Mouse (Mus musculus): ENCODE measurements around the gene Tppp2.

Gene Tppp2

DNA sequence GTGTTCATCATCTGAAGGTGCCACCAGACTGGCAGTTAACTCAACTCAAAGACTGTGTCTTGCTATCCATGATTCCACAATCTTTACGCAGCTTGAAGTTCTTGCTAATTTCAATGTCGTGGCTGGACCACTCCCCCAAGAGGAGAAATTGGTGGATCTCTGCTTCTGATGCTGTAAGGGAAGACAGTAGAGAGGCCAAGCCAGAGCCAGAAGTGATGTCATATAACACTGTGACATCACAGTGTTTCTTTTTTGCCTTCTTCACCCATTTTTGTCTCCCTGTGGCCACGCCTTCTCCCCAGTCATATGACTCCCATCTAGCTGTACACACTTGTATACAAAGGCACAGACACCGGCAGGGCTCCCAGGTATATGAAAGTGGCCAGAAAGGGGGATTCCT, at the start of gene Tppp2:
Tppp2 (plus strand) TSS at position 301 of the 400 bp plus-strand sequence.
- no peak for DNase-seq (ENCODE audit: low spot score)

DNA sequence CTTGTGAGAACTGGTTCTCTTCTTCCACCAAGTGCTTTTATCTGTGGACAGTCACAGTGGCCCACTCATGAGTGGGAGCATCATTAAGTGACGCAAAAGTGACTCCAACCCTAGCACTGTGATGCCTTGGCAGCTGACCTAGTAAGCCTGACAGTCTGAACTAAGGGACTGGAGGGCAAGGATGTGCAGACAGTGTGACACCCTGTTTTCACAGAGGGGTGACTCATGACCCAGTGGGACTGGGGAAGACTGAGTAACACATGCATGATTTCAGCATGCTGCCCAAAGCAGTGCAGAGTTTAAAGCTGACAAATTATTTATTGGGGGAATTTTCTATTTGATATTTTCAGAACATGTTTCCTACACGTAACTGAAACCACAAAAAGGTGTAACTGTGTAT, 47.5 kb upstream of the Tppp2 start:
- no peak for DNase-seq (ENCODE audit: low spot score)

DNA sequence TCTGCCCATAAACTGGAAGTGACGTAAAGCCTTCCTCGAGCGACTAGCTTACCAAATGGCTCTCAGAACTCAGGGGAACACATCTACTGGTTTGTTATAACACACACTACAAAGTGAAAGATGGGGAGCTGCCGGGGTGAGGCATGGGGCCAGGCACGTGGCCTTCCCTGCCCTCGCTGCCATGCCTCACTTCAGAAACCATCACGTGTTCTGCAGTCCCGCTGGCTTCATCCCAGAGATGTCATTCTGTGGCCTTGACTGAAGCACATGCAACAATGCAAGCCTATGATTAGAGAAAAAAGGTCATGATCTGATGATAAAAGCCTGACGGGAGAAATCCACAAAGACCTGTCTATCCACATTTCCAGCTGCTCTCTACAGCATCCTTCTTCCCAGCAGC, 46.5 kb upstream of the Tppp2 start:
- DNase-seq (ENCODE audit: low spot score), result peak; percentile 15

DNA sequence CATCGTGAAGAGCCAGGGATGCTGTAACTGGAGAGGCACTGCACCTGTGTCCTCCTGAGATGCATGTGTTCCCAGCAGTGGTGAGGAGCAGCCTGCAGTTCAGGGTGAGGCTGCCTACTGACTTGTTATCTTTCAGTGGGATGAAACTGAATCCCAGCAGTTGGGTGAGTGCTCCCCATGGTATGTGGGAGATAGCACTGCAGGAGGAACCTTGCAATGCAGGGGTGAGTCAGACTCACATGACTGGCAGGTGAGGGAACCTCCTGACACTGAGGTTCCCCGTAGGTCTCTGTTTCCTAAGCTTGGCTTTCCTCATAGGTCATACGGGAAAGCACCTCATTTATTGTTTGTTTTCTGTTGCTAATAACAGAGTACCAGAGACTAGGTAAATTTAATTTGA, 40.7 kb upstream of the Tppp2 start:
- no peak for DNase-seq (ENCODE audit: low spot score)

DNA sequence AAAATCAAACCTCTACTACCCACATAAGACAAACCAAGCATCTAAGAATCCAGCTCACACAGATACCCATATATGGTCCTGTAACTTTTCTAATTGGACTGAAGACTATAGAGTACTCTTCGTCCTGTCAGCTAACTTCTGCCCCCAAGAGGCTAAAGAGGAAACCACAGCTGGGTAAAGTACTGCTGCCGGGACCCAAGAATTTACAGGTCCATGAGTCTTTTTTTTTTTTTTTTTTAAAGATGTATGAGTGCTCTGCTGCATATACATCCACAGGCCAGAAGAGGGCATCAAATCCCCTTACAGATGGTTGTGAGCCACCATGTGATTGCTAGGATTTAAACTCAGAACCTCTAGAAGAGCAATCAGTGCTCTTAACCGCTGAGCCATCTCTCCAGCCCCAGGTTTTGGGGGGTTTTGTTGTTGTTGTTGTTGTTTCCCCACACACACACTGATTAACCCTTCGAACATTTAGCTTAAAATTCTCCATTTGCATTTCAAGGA, 34.6 kb upstream of the Tppp2 start:
- DNase-seq (ENCODE audit: low spot score), result peak; percentile 55

DNA sequence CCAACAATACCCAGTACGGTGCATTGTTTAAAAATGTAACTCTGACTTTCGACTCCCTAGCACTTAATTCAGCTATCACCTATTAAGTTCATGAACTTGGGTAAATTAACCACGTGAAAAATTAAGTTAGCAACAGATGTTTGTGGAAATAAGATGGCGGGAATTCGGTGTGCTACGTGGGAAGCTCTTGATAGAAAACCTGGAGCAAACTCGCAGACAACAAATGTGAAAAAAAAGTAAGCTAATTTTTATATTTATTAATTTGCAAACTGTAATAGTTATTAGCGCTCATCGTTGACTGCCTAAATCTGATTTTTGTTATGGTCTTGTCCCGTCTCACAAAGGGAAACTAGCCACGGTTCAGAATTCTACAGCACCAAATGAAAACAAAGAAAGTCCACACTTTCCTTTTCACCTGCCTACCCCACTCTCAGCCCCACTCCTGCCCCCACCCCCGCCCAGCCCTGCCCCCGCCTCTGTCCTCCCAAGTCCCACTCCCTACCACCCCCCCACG, 34.1 kb upstream of the Tppp2 start:
- DNase-seq (ENCODE audit: low spot score), result no peak

DNA sequence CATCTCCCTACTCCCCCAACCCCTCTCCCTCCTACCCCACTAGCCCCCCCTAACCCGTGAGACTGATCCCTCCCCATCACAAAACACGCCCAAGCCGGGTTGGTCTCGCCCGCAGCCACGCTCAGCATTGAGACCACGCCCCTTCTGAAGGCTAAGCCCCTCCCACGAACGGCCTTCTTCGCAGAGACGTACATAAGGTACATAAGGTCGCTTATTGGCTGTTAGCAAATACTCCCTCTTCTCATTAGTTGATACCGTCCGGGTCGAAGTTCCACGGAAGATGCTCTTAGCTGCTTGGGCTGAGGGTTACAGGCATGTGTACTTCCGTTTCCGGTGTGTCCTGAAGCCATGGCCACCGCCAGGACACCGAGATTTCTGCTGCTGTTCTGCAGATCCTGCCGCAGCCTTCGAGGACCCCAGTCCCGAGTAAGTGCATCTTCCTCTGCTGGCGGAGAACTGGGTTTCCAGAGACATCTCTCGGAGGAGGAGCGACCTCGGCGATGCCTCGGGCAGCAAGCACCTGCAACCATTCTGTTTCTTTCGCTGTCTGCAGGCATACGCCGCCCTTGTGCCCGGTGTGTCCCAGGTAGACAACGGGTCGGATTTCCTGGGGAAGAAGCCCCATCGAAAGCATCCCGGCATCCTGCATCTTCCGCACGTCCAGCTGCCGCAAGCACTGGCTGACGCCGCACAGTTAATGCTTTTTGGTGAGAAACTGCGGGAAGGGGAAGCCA, 33.5 kb upstream of the Tppp2 start, which contains the start of gene Mettl17:
Mettl17 (plus strand) TSS at position 245 of the 734 bp plus-strand sequence.
- DNase-seq (ENCODE audit: low spot score), result peak; percentile 91

DNA sequence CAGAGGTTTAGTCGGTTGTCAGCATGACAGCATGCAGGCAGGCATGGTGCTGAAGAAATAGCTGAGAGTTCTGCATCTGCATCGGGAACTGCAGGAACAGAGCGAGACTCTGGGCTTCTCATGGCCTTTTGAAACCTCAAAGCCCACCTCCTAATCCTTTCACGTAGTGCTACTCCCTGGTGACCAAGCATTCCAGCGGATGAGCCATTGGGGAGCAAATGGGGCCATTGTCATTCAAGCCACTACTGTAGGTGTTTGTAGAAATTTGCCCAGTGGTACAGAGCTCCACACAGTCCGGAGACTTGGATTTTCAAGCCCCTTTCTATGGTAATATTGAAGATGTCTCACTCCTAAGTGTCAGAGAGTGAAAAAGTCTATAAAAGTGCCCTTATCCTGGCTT, 32.2 kb upstream of the Tppp2 start:
- DNase-seq (ENCODE audit: low spot score), result no peak

DNA sequence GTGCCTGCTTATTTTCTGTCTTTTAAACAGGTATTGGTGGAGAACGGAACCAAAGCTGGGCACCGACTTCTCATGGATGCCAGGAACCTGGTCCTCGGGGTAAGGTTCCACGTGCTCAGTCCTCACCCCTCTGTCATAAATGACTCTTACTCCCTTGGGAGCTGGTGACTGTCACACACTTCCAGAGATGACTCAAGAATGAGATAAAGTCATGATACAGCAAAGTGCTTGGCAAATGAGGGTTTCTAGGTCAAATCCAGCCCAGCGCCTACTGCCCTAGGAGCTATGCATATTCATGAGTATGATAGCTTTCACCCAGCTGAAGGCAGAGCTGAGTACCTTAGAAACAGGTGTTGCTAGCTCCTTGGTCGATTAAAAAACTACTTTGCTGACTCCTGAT, 28.4 kb upstream of the Tppp2 start:
- no peak for DNase-seq (ENCODE audit: low spot score)

DNA sequence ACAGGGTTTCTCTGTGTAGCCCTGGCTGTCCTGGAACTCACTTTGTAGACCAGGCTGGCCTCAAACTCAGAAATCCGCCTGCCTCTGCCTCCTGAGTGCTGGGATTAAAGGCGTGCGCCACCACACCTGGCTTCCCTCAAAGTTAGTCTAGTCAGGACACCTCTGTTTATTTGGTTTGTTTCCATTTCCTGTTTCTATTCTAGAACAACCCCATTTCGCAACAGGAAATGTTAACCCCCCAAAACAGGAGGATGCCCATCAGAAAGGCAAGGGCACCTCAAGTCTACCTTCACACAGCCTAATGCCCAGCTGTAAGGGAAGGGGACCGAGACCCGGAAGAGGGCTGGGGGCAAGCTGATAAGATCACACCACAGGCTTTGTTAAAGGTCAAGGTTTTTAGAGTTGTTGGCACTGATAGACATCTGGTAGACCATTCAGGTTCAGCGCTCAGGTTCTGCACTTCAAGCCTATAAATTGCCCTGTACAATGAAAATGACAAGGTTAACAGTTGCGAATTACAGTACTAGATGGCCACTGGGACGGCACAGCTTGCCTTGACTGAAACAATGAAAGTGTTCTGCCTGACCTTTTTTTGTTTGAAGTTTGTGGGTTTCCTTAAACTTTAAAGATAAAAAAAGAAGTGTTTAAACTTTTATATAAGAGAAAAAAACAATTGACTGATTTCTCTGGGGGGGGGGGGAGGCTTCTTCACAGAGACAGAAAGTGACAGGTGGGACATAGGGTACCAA, 25.9 kb upstream of the Tppp2 start, which contains the start of gene Slc39a2:
Slc39a2 (plus strand) TSS at position 699 of the 749 bp plus-strand sequence.
- no peak for DNase-seq (ENCODE audit: low spot score)

DNA sequence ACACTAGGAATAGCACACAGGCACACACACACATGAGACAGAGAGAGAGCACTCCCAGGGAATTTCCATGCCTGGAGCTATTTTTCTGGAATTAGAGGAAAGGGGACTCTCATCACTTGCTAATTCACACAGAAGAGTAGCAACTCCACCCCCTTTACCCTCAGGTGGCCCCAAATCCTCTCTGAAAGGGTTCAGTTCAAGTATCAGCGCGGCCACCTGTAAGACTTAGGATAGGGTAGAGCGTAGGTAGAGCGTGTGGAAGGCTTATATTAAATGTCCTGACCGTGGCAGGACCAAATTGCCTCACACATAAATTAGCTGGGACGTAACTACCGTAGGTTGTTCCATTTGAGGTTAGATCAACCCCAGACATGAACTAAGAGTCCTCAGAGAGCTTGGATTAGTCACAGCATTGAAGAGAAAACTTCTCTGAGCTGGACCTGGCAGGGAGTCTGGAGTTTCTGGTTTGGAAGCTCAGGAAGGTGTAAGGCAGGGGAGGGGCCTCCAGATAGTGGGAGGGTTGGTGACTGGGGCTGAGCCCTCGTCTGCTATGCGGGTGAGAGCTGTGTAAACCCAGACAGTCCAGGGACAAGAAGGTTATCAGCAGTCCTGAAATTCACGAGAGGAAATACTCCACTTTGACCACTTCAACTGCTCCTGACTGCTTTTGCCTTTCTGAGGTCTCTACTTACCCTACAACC, 25.0 kb upstream of the Tppp2 start:
- DNase-seq (ENCODE audit: low spot score), result no peak

DNA sequence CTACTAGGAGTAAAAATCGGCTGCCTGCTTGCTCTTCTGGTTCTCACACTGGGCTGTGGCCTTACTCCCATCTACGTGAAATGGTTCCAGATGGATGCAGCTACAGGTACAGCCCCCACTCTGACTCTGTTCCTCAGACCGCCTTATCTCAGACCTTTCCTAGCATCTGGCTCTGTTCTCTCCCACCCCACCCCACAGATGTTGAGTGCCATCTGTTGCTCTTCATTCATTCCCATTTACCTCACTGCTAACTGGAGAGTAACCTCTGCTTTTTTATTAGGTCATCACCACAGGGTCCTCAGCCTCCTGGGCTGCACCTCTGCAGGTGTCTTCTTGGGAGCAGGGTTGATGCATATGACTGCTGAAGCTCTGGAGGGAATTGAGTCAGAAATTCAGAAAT, 24.4 kb upstream of the Tppp2 start:
- no peak for DNase-seq (ENCODE audit: low spot score)

DNA sequence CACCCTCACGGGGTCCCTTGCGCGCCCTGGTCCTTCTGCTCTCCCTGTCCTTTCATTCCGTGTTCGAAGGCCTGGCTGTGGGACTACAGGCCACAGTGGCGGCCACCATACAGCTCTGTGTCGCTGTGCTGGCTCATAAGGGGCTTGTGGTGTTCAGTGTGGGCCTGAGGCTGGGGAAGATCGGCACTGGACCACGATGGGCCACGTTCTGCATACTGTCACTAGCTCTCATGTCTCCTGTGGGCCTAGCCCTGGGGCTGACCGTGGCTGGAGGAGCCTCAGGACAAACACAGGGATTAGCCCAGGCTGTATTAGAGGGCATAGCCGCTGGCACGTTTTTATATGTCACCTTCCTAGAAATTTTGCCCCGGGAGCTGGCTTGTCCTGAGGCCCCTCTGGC, 23.2 kb upstream of the Tppp2 start:
- no peak for DNase-seq (ENCODE audit: low spot score)

DNA sequence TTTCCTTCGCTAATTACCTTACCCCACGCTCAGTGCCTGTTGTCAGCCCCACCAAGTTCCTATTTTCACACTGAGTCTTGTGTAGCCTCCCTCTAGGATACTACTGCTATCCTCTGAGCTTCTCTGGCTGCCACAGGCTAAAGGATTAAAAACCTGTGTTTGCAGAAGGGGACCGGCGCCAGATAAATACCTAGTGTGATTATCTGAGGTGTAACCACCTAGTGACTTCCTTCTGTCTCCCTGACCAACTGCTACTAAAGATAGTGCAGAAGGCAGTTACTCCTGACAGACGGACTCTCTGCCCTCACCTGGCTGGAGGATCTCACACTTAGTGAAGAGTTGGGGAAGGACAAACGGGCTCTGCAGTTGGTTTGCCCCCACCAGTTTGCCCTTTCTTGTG, 22.2 kb upstream of the Tppp2 start:
- DNase-seq (ENCODE audit: low spot score), result no peak

DNA sequence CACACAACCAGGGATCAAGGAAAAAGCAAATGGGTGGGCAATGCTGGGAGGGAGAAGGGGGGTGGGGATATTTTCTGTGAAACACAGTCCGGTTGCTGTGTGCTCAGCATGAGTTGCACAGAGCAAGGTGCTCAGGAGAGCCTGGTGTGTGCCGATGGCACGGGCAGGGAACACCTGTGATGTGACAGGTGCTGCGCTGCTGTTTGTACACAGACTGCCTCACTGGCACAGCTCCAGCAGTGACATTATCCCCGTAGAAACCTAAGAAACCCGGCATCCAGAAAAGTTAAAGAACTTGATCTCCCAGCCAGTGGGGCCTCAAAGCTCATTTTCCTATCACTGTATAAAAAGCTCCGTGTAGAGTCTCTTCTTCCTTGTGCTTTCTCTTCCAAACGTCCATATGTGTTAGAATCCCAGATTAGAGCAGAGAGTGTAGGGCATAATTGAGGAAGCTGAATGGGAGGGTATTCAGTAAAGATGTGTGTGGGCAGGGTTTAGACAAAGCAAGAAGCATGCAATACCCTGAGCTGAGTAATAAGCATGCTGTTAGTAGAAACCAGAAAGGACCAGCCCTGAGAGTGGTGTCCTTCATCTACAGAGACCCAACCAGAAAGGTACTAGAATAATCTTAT, 21.6 kb upstream of the Tppp2 start:
- DNase-seq (ENCODE audit: low spot score), result no peak

DNA sequence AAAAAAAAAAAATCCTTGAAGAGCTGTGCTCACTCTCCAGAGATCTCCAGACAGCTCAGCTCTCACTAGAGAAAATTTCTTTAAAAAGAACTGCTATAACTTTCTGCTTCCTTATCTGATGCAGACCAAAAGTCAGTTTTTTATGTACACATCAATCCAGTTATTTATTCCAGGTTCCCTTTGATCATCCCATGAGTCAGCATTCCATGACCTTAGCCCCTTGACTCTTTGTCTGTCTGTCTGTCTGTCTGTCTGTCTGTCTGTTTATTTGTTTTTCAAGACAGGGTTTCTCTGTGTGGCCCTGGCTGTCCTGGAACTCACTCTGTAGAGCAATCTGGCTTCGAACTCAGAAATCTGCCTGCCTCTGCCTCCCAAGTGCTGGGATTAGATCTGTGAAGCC, 18.9 kb upstream of the Tppp2 start:
- no peak for DNase-seq (ENCODE audit: low spot score)

DNA sequence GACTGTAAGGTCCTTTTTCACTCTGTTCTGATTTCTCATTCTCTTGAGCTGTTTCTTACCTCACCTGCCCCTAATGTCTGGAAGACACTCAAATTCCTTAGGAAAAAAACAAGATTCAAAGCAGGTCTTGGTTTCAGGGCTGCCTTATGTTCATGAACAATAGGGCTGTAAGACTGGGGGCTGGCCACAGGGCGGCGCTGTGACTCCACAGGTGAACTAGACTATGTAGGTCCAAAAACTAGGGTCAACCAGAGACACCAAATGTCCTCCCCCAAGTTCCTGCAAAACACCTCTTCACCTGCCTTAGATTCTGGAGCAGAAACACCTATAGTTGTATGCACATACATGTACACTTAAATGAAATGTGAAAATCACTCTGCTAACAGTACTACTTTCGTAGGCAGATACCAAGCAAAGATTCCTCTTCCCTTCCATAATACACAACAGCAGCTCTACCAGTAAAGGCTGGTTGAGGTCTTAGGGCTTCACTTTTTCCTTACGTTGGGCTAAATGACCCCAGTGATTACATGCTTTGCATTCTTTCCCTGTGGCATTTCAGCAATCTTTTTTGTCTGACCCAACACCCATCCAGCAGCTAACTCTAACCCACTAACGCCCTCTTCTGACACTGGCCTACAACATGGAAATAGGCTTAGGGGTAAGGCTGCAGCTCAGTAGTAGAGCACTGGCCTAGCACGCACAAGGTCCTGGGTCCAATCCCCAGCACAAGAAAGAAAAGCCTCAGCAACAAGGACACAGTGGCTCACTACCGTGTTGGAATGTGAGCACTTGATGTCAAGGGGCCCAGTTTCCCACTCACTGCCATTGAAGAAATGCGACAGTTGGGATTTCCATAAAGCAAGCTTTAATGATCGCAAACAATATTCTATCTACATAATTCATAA, 15.2 kb upstream of the Tppp2 start:
- DNase-seq (ENCODE audit: low spot score), result peak; percentile 77

DNA sequence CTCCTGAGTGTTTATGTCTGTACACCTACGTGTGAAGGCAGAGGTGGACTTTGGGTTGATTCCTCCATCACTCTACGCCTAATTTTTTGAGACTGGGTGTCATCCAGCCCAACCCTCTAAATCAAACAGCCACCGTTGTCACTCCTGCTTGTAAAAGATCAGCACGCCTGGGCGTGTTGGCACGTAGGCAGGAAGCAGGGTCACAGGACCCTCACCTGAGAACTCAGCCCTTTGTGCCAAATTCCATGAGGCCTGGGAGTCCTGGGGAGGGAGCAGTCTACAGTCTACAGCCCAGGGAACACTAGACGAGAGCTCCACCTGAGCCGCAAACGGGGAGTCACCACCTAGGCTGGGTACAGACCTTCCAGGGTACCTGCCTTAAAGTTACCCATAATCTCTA, 14.4 kb upstream of the Tppp2 start:
- no peak for DNase-seq (ENCODE audit: low spot score)

DNA sequence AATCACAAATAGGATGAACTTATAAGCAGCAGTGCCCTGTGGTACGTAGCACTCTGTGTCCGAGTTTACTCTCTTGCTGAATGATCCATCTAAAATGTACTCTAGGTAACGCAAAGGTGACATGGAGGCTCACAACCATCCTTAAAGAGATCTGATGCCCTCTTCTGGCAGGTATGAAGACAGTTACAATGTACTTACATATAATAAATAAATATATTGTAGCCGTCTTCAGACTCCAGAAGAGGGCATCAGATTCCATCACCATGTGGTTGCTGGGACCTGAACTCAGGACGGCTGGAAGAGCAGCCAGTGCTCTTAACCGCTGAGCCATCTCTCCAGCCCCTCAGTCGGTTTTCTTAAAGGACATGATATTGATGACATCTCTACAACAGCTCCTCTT, 13.5 kb upstream of the Tppp2 start:
- DNase-seq (ENCODE audit: low spot score), result no peak

DNA sequence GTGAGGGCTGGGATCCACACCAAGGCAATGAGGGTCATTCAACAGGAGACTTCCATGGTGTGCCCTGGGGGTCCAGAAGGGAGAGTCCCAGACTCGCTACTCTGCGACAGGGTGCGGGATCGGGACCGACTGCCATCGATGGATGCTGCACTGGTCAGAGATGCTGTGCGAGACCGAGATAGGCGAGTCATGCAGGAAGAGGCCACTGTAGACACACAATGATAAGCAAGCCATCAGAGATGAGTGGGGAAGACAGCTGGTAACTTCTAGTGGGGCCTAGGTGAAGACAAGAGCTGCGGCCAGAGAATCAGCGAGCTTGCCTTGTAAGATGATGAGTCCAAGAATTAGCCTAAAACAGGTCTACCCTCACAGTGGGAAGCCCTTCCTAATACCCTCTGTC, 12.1 kb upstream of the Tppp2 start:
- no peak for DNase-seq (ENCODE audit: low spot score)

DNA sequence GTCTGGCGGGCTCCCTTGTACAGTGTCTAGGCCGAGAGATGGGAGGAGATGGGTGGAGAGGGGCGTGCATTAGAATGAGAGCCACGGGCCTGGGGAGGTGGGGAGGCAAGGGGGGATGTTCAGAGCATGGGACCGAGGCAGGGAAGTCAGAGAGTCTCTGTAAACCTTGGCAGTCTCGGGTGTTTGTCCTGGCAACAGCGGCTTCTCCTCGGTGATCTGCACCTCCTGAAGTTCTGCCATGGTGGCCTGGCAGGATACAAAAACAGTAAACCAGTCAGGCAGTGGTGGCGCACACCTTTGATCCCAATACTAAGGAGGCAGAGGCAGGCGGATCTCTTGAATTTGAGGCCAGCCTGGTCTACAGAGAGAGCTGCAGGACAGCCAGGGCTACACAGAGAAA, 6.9 kb upstream of the Tppp2 start:
- no peak for DNase-seq (ENCODE audit: low spot score)
